Mouse (Mus musculus): ENCODE measurements around the gene Ankdd1a.

Ankdd1a gene

DNA sequence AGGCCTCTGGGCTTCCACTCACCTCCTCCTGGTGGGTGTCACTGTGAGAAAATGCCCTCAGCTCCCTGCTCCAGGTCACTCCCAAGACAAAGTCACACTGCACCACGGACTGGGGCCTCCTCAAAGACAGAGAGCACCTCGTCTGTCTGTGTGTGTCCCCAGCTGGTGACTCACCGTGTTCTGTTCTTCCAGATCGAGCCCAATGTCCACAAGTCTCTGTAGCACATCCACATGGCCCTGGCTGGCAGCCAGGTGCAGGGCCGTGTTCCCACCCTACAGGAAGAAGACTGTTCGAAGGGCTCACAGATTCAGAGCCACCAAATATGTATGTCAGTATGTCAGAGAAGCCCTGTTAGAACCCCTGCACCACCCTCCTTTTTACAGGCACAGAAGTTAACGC, 11.5 kb downstream of the Ankdd1a start:
- no peak for DNase-seq (ENCODE audit: low read depth, low spot score)

DNA sequence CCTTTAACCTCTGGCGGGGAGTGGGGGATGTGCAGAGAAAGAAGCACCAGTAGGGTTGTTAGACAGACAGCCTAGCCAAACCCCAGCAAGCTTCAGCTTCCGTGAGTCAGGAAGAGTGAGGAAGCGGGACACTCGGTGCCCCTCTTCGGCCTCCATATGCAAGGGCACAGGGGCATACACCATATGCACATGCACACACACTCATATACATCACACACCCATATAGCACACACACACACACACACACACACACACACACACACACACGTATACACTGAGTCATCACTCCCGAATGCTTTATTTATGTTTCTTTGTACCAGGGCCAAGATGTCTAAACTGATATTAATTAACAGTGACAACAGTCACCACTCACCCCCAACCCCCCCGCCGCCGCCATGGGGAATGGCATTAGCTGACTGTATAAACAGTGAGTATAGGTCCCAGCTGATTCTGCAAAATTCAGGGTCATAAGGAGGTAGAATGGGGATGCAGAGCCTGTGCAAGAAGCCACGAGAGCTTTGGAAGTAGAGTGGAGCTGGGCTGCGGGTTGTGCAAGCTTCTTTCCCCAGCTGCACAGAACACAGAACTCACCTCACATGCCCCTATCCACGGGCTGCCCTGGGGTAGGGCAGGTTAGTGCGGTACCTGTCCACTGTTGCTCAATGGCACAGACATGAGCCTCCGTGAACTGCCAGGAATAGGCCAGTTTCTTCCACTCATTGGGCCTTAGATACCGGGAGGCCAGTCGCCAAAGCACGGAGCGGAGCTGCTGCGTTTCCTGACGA, 17.1 kb downstream of the Ankdd1a start:
- DNase-seq (ENCODE audit: low read depth, low spot score), result no peak

DNA sequence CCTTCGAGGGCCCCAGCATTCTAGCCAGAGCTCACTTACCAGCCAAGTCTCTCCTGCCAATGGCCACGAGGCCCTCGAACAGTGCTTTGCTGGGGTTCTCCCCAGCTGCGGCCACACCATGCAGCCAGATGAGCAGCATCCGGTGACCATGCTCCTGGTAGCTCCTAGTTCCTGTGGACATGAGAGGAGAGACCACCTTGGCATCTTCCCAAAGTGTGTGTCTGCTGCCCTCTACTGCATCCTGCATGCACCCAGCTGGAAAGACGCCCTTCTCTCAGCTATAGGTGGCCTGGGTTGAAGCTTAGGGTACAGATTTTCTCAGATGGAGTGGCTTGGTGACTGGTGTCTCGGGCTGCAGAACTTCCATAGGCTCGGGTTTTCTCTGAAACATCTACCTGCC, 17.8 kb downstream of the Ankdd1a start:
- no peak for DNase-seq (ENCODE audit: low read depth, low spot score)

DNA sequence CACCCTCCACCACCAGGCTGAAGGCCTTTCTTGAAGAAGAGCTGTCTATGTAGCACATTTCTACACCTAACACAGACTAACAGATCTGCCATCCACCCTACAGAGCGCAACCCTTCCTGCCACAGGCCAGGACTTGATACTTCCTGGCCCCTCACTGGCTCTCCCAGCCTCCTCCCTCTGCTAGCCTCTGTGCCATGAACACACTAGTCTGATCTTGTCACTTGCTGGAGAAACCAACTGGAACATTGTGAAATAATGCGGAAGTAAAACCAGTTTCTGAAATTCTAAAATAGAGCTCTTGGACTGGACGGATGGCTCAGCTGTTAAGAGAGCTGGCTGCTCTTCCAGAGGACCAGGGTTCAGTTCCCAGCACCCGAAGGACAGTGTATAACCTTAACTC, 27.1 kb downstream of the Ankdd1a start:
- DNase-seq (ENCODE audit: low read depth, low spot score), result no peak

DNA sequence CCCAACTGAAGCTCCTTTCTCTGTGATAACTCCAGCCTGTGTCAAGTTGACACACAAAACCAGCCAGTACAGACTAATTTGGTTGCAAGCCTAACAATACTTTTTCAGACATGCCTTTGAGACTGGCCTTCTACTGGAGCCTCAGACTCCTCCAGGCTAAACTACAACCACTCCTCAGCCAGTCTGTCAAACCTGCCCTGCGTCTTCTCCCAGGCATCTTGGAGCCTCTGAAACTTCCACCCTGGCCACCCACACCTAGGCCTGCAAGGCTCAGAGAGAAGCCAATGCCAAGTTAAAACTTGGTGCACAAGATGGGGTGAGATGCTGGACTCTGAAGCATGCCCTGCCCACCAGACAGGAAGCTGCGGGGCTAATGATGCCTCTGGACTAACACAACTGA, 27.6 kb downstream of the Ankdd1a start:
- DNase-seq (ENCODE audit: low read depth, low spot score), result no peak

DNA sequence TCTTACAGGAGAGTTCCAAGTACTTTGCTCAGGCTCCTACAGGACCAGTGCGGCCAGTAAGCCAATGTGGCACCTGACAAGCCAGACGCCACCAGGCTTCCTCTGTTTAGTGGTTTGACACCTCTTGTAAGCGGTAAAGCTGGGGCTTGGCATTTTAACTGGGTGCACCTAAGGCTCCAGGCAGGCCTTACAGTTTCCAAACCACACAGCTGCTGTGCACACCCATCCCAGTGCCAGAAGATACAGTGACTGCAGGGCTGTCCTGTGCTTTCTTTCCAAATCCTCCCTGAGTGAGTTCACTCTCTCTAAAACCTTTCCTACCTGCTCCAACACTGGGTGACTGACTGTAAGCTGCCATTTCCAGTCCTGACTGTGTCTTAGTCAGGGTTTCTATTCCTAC, 28.5 kb downstream of the Ankdd1a start:
- peak; percentile 10 for DNase-seq (ENCODE audit: low read depth, low spot score)

DNA sequence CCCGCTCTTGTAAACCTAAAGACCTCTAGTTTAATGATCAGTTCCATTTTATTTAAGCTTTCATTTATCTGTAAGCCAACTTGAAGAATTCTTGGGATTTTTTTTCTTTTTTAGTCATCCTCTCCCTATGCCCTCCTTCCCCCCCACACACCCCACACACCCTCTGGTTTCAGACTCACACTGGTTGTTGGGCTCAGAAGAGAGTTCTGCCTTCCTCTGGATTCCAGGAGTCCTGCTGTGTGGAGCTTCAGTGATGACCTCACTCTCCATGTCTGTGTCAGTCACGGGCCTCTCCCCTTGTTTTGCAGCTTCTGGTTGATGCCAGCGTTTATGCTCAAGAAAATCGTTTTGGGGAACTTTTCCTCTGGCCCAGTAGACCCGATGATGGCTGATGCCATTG, 39.9 kb downstream of the Ankdd1a start:
- DNase-seq (ENCODE audit: low read depth, low spot score), result no peak

DNA sequence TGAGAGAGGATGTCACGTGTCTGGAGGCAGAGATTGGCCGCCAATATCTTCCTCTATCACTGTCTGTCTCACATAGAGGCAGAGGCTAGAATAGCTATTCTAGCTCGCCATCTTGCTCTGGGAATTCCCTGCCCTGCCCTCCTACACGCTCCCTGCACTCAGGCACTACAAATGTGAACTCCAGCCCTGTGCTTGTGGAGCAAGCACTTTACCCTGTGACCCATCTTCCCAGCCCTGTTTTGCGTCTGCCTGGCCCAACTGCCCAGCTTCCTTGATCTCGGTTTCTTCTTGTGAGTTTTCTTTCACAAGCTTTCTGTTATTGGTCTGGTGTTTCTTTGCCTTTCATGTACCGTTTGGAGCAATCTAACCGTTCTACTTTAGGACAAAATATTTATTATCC, 40.8 kb downstream of the Ankdd1a start:
- DNase-seq (ENCODE audit: low read depth, low spot score), result no peak

DNA sequence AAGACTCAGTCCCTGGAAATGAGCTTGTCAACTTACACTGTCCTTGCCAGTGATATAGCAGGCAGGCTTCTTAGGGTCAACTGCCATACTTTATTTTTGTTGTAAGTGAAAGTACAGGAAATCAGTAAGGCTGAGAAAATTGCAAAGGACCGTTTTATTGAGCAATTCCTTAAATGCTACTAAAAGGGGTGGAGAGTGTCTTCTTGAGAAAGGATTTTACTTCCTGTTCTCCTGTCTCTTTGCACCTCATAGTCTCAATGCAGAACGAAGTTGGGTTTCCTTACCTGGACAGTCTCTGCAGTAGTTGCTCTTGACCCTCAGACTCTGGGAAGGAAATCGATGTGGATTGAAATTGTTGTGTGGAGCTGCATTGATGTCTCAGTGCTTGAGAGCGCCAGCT, 47.2 kb downstream of the Ankdd1a start:
- no peak for DNase-seq (ENCODE audit: low read depth, low spot score)

DNA sequence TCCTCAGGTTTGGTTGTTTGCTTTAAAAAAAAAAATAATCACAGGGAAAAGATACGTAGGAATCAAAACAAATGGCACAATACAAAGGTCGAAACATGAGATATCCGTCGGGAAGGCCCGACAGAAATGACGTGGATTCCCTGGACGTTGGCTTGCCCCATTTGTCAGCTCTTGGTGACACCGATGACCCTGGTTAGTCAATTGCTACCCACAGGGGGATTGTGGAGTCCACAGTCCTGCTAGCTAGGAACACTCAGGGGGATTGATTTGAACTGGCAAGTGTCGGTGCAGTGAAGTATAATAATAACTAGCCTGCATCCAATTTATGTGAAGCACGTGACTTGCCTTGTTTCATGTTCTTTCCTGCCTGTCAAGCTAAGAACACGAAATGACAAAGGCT, 52.3 kb downstream of the Ankdd1a start:
- no peak for DNase-seq (ENCODE audit: low read depth, low spot score)

DNA sequence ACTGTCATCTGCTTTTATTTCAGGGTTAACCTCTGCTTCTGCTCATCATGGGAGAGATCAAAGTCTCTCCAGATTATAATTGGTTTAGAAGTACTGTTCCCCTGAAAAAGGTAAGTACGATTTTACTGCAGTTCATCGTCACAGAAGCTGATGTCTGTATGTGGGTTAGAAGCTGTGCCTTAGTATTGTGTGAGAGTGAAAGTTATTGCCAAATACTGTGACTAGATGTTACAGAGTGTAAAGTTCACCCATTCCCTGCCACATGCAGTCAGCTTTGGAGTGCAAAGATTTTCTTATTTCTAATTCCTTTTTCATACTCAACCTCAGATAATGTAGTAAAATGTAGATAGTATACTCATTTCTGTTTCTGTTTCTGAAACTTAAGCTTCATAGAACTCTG, 54.8 kb downstream of the Ankdd1a start:
- DNase-seq (ENCODE audit: low read depth, low spot score), result no peak

DNA sequence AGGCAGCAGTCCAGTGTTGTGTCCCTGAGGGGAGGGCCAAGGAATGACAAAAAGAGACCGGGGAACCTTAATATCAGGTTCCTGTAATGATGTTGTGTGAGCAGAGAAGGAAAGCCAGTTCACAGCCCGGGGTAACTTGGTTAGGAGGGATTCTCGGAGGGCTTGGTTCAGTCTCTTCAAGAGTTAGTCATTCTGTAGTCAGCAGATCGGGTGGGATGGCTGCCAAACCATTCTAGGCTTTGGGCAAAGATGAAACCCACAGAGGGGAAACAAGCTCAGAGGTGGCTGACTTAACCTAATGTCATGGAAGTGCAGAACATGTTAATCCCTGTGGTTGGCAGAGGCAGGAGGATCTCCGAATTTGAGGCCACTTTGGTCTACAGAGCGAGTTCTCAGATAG, 55.8 kb downstream of the Ankdd1a start:
- DNase-seq (ENCODE audit: low read depth, low spot score), result no peak

DNA sequence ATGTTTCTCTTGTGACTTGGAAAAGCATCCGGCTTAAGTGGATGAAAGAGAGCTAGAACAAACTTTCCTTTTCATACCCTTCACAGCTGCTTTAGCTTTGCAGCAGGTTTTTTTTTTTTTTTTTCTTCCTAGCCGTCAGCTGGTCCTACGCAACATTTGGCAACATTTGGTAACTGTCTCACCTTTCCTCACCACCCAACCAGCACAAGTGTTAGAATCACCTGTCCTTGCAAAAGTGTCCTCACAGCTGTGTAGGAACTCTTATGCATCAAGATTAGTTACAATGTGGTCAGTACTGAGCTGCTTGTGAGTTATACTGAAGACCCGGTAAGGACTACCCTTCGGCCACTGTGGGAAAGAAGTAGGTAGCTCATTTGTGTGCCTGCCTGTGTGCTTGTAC, 57.4 kb downstream of the Ankdd1a start:
- no peak for DNase-seq (ENCODE audit: low read depth, low spot score)

DNA sequence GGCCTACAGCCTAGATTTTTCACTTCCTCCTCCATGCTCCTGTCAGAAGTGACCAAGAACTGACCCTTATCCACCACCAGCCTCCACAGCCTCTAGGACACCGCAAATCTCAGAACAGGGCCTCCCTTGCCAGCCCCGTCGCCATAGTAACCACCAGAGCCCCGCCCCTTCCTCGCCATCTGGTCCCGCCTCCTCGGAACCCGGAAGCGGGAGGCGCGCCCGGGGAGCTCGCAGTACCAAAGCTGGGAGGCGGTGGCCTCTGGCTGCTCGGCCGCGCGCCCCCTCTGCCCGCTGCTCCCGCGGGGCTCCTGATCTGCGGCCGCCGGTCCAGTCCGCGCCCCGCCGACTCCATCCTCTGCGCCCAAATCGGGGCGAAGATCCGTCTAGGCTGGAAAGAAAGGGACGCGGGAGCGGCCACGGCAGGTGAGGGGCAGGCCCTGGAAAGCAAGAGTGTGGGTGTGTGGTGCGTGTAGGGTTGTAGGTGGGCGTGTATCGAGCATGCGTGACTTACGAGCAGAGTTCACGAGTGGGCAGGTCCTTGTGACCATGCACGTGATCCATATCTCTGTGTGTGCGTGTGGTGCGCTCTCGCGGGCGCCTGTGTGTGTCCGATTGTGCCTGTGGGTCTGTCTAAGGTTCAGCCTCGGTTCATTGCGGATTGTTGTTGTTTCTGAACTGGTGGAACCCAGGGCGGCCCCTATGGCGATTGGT, 59.1 kb downstream of the Ankdd1a start, which contains the start of gene Spg21:
Spg21 (plus strand) TSS at position 216 of the 711 bp plus-strand sequence.
- DNase-seq (ENCODE audit: low read depth, low spot score), result peak; percentile 93

DNA sequence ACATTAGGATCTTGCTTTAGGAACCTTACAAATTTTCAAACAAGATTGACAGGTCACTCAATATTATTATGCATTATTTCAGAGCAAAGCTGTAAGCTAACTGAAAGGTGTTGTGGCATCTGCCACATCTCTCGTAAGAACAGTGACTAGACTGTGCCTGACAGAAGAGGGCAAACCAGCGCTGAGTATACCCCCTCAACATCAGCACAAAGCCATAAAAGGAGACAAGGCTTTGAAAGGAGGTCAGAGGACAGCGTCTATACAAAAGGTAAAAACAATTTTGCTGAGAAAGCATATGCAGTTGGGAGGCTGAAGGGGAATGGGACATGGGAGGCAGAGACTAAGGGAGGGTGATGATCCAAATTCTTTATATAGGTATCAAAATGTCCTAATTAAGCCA, 59.8 kb downstream of the Ankdd1a start:
- DNase-seq (ENCODE audit: low read depth, low spot score), result no peak

DNA sequence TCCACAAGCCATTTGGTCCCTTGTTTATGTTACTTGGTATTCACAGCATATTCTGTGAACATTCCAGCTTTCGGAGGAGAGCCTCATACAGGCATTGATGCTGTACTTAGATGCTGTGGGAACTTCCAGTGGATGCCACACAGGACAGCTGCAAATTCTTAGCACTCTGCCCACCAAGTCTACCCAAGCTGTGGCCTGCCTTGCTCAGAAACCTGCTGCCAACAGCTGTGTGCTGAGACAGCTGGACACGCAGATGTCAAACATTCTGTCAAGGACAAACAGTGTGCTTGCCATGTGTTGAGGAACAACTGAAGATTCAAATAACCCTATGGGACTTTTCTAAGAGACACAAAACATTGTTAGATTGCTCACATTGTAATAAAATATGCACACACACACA, 61.0 kb downstream of the Ankdd1a start:
- DNase-seq (ENCODE audit: low read depth, low spot score), result no peak

DNA sequence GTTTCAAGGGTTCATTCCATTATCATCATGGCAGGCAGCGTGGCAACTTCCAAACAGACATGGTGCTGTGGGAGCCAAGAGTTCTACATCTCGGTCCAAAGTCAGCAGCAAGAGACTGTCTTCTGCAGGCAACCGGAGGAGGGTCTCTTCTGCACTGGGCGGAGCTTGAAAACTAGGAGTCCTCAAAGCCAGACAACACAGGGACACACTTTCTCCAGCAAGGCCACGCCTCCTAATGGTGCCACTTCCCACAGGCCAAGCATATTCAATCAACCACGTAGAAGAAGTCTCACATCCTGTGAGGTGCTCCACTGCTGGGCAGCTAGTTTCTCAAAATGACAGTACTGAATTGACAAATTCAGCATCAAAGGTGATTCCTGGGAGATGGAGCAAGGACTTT, 72.0 kb downstream of the Ankdd1a start:
- no peak for DNase-seq (ENCODE audit: low read depth, low spot score)

DNA sequence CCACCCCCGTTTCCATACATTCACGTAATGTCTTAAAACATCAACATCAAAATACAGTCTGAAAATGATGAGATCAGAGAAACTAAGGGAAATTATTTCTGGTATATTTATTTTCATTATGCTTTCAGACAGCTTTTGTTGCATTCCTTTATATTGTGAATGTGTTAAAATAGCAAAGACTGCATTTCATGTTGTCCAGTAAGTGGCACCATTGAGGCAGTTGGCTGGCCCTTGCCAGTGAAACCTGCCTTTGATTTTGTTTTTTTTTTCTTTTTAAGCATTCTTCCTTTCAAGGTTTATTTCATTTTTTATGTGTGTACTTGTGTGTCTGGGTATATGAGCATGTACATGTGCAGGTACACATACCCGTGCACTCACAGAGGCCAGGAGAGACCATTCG, 75.3 kb downstream of the Ankdd1a start:
- DNase-seq (ENCODE audit: low read depth, low spot score), result no peak
